Mouse (Mus musculus) ovary, adult 18-20 months (tissue): ENCODE data around the gene Gm29776.

Experiments
- DNase-seq: peaks from one replicate; pipeline ENCODE4 v3.0.0; 2022; ENCODE audit warnings: low spot score, mixed read lengths

Gene Gm29776

DNA sequence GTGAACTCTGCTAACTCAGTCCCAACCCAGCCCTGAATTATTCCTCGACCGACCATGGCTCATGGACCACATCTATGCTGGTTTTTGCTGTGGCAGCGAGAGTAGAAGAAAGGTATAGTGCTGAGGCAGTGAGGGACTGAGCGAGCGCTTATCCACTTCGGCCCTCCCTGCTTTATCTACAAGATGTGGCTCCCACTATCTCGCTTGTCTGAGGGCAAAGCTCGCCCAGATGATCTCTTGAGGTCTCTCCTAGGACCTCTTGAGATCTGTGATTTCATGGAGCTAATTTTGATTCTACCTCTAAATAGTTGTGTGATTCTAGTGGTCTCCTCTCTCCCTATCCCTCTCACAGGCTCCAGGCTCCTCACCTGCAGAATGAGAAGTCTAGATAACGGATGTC lies 10.4 kb upstream of the Gm29776 start:
- no peak for DNase-seq

GRCm38 (mm10) chr14:54706589-54707320 lies 8.1 kb upstream of the Gm29776 start:
- DNase-seq = no peak

DNA sequence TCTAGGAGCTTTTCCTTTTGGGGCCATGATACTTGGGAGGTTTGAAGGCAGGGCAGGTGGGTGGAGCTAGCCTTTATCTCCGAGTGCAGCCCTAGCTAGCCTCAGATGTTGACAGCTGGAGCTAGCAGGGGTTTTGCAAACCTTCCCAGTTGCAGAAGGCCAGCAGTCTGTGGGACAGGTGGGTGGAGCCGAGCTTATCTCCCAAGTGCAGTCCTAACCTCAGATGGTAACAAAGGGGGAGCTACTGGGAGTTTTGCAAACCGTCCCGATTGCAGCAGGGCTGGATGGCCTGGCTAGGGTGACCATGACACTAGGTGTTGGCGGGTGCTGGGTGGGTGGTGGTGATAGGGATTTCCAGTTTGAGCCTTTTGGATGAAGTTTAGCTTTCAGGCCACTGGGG lies 7.2 kb upstream of the Gm29776 start:
- peak; percentile 63 for DNase-seq

DNA sequence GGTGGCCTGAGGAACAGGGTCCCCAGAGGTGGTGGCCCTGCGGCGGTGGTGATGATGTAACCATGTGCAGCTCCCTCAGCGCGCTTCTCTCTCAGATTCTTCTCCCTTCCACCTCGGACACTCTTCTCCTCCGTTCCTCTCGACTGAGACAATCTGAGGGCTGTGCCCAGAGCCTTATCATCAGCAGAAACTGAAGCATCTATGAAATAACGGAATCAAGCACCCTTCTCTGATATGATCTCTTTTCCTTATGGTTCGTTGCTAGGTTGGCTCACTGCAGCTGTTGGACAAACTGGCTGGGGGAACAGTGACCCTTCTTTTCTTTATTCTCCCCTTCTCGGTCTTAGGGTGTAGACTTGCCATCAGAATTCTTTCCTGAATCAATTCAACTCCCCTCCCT lies 4.6 kb upstream of the Gm29776 start:
- DNase-seq = no peak

GRCm38 (mm10) chr14:54701298-54701697 lies 2.7 kb upstream of the Gm29776 start:
- DNase-seq = peak; percentile 50

DNA sequence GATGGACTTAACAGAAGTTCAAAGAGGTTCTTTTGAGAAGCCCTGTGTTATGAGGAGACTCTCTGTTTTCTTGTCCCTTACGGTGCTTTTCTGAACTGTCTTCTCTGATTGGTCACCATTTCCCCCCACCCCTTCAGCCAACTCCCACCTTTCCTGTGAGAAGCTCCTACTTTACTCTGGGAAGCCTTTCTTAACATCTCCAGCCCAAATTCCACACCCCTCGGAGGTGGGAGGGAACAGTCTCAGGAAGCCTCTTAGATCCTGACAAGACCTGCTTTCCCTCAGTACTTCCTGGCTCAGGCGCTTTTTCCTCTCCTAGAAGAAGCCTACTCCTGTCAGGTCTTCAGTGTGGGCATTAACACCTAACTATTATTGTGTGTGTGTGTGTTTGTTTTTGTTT lies 953 bp upstream of the Gm29776 start:
- no peak for DNase-seq

DNA sequence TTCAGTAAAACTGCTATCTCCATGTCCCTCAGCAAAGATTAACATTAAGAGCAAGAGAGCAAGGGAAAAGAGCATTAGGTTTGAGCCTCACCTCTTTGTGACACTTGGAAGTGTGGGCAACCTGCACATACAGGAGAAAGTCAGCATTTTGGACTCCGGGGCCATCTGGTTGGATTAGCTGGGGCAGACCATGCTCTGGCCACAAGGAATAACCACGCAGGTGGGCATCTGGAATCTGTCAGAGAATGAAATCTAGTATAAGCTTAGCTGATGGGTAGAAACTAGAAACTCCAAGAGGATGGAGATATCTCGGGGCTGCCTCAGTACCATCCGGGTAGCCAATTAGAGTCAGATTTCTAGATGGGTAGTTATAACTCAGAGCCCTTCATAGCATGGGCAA lies 1.9 kb downstream of the Gm29776 start:
- no peak for DNase-seq

DNA sequence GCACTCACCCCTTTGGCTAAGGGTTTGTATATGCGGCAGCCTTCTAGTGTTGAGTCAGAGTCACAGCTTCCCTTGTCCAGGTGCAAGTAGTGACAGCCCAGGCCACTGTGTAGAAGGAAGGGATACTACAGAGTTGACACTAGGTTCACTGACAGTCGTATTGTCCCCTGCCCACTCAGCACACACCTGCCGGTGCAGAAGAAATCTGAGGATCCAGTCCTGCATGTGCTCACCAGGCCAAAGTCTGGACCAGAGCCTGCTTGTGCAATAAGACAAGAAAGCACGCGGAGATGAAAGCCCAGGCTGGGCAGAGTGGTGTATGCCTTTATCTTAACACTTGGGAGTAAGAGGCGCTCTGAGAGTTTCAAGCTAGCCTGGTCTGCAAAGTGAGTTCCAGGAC lies 3.6 kb downstream of the Gm29776 start:
- no peak for DNase-seq

- no peak for DNase-seq
Measured at GRCm38 (mm10) chr14:54687251-54687650, 11.4 kb downstream of the Gm29776 start.

DNA sequence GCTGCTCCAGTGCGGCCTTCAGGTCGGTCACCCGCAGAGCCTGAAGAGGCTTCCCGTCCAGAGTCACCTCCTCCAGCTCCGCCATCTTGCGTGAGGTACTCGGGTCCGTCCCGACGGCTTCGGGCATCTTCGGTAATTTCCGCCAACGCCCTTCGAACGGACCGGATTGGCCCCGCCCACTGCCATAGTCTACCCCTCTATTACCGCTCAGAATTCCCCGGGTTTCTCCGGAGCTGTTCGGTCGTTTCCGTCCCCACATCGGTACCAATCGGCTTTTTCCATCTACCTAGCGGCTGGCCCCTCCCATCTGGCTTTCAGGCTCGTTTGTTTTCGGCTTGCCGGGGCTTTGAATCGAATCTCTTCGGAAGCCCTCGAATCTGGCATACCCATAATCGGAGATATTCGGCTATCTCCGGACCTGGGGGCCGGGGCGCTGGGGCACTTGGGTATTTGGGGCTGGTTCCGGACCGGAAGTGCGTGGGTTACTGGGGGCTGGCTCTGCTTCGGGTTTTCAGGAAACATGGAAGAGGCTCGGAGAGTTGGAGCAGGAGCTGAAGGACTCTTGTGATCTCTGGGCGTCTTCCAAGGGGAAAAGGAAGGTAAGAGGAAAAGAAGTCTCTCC lies 12.0 kb downstream of the Gm29776 start, which contains the start of gene Acin1:
Gene Acin1, minus strand, starts transcription at position 410 of the 622 bp plus-strand sequence.
- DNase-seq = peak; percentile 99

GRCm38 (mm10) chr14:54686063-54686521 lies 12.5 kb downstream of the Gm29776 start, which contains the start of gene 1700123O20Rik:
TSS of gene 1700123O20Rik (plus strand) at chr14:54686216.
- DNase-seq = peak; percentile 74

- no peak for DNase-seq
Measured at GRCm38 (mm10) chr14:54685471-54685870, 13.2 kb downstream of the Gm29776 start.

DNA sequence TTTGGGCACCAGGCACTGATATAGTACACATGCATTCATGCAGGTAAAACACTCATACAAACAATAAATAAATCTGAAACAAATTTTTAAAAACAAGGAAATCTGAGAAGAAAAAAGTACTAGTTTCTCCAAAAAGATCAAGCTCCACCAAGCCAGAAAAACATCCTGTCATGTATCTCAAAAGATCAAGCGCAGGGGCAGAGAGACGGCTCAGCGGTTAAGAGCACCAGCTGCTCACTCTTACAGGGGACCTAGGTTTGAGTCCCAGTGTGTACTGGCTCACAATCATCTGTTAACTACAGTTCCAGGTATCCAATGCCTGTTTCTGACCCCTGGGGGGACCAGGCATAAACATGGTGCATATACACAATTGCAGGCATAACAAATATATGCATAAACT lies 16.2 kb downstream of the Gm29776 start:
- DNase-seq = no peak

DNA sequence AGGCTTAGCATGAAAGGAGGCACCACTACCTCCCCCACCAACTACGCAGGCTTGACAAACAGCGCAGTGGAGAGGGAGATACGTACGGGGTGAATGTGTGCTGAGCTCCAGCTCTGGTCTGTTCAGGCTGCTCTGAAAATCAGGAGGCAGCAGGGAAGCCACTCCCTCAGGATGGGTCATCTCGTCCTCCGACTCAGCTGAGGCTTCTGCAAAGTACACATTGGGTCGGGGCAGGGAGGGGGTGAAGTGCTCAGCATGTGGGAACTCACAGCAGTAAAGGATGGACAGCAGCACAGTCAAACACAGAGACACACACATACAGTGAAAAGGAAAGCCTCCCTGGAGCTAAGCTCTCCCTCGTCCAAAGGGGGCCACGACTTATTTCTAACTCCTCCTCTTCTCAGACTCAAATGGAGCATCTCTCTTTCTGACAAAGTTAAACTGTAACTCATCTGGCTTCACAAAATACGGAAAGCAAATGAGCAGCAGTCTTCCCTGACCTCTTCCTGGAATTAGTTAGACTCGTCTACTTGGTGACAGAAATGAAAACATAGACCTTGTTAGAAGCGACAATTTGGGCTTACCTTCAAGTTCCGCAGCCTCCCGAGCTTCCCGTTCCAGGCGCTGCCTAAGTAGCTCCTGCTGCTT lies 19.9 kb downstream of the Gm29776 start:
- DNase-seq = no peak

GRCm38 (mm10) chr14:54676290-54676689 lies 22.3 kb downstream of the Gm29776 start:
- DNase-seq = no peak

GRCm38 (mm10) chr14:54674317-54674716 lies 24.3 kb downstream of the Gm29776 start:
- DNase-seq = no peak

GRCm38 (mm10) chr14:54669381-54669780 lies 29.3 kb downstream of the Gm29776 start:
- DNase-seq = no peak

DNA sequence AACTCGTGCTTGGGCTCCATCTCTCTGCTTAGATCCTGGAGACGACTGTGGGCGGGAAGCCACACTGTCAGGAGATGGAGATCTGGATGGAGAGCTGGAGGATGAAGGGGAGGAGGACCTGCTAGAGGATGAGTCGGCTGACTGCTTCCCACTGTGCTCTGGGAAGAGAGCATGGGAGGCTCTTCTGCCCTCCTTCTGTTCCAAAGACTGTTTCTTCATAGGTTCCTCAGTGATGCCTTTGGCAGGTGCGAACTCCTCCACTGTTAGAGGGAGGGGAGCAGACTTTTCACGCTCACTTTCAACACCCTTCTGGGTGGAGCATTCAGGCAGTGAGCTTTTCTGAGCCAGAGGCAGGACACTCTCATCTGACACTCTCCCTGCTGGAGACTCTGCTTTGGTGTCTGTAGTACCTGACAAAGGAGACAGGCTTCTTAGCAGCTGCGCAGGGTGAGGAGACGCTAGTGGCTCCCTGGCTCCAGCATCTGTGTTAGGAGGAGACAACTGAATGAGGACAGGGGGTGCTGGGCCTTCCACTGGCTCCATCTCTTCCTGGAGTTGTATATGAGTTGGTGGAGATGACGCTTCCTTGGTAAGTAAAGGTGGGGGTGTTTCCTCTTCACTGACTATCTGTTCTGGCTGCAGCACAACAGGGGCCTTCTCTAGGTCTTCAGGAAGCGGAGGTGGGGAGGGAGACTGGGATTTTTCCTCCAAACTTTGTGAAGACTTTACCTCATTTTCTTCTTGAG lies 34.0 kb downstream of the Gm29776 start:
- DNase-seq = no peak

- no peak for DNase-seq
Measured at GRCm38 (mm10) chr14:54660009-54660408, 38.6 kb downstream of the Gm29776 start.

DNA sequence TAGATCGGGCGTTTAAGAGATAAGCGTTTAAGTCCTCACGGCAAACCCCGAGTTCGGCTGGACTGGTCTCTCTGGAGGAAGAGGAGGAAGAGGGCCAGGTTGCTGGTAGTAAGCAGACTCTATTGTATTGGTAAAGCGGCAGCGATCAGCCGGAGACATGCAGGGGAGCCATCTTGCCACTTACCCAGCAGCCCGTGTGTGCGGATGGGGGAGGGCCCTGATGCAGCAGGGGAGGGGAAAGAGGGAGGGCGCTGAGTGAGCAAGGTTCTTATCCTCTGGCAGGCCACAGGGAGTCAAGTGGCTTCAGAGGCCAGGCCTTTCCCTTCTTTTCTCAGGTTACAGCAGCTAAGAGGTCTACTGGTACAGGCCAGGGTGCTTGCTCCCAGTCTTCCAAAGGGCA lies 45.1 kb downstream of the Gm29776 start:
- peak; percentile 87 for DNase-seq

GRCm38 (mm10) chr14:54652787-54653186 lies 45.8 kb downstream of the Gm29776 start:
- no peak for DNase-seq

DNA sequence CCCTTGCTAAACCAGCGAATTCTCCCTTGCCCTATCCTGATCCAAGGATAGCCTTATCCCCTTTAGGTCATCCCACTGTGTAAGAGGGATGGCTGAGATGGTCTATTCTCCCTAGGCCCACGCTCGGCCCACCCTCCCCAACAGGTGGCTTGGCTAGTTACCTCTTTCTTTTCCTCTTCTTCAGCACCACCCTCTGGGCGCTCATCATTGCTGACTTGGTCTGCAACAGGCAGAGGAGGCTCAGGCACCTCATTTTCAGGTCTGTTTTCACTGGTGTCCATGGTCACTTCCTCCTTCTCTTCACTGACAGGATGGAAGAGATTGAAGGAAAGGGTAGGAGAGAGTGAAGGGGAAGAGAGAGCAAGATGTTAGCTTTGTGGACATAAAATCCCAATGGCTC lies 47.1 kb downstream of the Gm29776 start:
- no peak for DNase-seq
